Mouse (Mus musculus) megakaryocyte, embryonic 14.5 days (primary cell): Measurements from ENCODE around the gene Gm9376. TPM values are rescaled to one million over a fixed set of nuclear protein-coding genes. Genes with fewer than 3 reads are reported as not detected.

Experiments
- H3K27me3 ChIP-seq: replicated peaks from 2 replicates; pipeline ENCODE3; 2012; ENCODE audit warnings: inconsistent platforms
- H3K36me3 ChIP-seq: replicated peaks from 2 replicates; pipeline ENCODE3; 2012; ENCODE audit warnings: low read length, inconsistent platforms, mixed read lengths
- H3K4me1 ChIP-seq: 2 replicates; pipeline ENCODE4 v1.6.1; 2012; ENCODE audit warnings: inconsistent platforms
- H3K4me3 ChIP-seq: replicated peaks from 2 replicates; pipeline ENCODE3; 2012; ENCODE audit warnings: moderate library complexity, mild to moderate bottlenecking, inconsistent platforms
- H3K9me3 ChIP-seq: 2 replicates; pipeline ENCODE4 v1.6.1; 2012; ENCODE audit warnings: inconsistent platforms
- FLI1 ChIP-seq: IDR thresholded peaks from 2 replicates; pipeline ENCODE4 v1.6.1; 2012; ENCODE audit warnings: low read length, inconsistent platforms, mixed read lengths
- GATA1 ChIP-seq: IDR thresholded peaks from 3 replicates; pipeline ENCODE4 v1.6.1; 2012; ENCODE audit warnings: mixed read lengths, low read length, inconsistent platforms, borderline replicate concordance
- polyA plus RNA-seq: library from polyadenylated mRNA; stranded (reverse); fragments of >175 nt; gene quantifications from 2 replicates; pipeline ENCODE4 v1.2.3, GENCODE M21; 2012; ENCODE audit warnings: low replicate concordance; ENCODE audit not compliant: insufficient read depth

Gm9376 gene
- polyA plus RNA-seq: not detected in 2 replicates

DNA sequence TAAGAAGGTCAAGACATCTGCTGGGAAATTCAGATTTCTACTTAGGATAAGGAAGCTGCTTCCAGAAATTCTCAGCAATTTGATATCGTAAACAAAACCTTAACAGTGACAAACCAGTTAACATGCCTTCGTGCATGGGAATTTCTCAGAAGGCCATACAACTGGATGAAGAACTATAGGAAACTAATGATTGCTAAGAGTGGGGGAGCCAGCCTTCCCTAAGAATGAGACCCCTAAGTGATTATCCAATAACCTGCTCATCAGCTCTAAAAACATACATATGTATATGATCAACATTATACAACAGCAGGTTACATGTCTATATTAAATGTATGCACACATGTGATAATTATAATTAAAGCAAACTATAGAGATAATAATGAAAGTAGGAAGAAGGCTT lies at the start of gene Gm9376:
Gene Gm9376, plus strand, starts transcription at position 301 of the 400 bp plus-strand sequence.
- H3K27me3 ChIP-seq: no peaks in the 10 kb centered on the region

DNA sequence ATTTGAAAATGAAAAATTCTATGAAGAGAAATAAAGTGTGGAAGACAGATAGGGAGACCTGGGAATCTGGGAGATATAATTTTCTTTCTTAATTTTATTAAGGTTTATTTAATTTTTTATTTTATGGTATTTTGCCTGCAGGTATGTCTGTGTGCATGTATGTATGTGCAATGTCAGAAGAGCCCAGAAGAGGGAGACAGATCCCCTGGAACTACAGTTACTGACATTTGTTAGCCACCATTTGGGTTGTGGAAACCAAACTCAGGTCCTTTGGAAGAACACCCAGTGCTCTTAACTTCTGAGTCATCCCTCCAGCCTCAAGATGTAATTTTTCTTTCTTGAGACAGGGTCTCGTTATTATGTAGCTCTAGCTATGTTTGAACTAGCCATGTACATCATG lies 45.9 kb upstream of the Gm9376 start:
- no peak overlapping the region for H3K4me3 ChIP-seq
- TF ChIP-seq GATA1: no peak
- no peak for TF ChIP-seq FLI1
- H3K27me3 ChIP-seq: peaks cover 60% of the 10 kb centered on the region
- H3K4me1 ChIP-seq: peaks cover 6% of the 10 kb centered on the region
- H3K9me3 ChIP-seq: peaks cover 32% of the 10 kb centered on the region
- H3K36me3 ChIP-seq: no peaks in the 10 kb centered on the region

More for the DNA sequence above, at the start of gene Gm9376:
- TF ChIP-seq FLI1 (no peak), GATA1 (no peak)
- Histone ChIP-seq H3K36me3 (no peaks in the 10 kb centered on the region), H3K4me3 (no peak within 1 kb of the TSS), H3K9me3 (no peaks in the 10 kb centered on the region), H3K4me1 (no peaks in the 10 kb centered on the region)

DNA sequence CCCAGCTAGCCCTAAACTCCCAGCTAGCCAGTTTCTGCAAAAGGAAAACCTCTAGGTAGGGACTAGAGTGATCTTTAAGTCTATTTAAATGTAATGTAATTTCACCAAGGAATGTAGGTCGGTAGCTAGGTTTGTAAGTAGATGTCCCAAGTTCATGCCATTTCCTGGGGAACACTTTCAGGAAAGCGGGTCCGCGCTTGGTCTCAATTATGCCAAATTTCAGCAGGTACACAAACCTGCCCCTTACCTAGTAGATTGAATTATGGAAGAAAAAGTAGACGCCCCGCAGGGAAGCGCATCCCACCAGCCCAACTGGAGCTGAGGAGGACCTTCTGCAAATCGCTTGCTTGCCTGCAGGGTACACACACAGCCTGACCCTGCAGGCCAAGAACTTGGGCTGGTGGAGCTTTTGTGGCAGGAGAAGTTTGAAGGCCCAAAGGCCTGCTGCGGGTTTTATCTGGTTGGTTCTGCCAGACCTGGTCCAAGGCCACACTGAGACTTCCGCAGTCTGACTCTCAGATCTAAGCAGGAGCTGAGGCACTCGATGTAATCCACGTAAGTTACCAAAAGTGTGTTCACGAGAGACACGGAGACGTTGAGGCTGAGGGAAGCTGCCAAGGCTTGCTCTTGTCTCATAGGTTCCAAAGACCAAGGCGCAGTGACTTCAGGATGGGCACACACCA lies 41.6 kb upstream of the Gm9376 start:
- Histone ChIP-seq H3K9me3 (peaks cover 20% of the 10 kb centered on the region), H3K36me3 (no peaks in the 10 kb centered on the region), H3K4me3 (no peak overlapping the region), H3K4me1 (peaks cover 14% of the 10 kb centered on the region), H3K27me3 (peaks cover 86% of the 10 kb centered on the region)
- TF ChIP-seq FLI1 (no peak), GATA1 (no peak)

DNA sequence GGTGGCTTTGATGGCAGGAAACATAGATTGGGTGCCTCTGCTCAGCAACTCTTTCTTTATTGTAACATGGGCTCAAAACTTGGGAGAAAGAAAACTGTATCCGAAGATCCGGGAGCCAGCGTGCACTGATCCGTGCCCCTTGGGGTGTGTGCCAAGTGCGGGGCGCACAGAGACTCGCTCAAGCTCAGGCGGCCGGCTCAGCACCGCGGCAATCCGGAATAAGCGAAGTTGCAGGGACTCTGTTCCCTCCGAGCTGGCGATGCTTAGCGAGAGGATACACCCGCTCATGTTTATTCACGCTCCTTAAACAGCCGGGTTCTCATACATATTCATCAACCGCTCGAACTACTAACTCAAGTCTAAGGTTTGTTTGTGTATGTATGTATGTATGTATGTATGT lies 40.8 kb upstream of the Gm9376 start:
- H3K36me3 ChIP-seq: no peaks in the 10 kb centered on the region
- peaks cover 91% of the 10 kb centered on the region for H3K27me3 ChIP-seq
- peaks cover 15% of the 10 kb centered on the region for H3K4me1 ChIP-seq
- H3K9me3 ChIP-seq: peaks cover 16% of the 10 kb centered on the region
- H3K4me3 ChIP-seq: peak overlapping the region; percentile 79
- TF ChIP-seq GATA1 (no peak), FLI1 (no peak)

DNA sequence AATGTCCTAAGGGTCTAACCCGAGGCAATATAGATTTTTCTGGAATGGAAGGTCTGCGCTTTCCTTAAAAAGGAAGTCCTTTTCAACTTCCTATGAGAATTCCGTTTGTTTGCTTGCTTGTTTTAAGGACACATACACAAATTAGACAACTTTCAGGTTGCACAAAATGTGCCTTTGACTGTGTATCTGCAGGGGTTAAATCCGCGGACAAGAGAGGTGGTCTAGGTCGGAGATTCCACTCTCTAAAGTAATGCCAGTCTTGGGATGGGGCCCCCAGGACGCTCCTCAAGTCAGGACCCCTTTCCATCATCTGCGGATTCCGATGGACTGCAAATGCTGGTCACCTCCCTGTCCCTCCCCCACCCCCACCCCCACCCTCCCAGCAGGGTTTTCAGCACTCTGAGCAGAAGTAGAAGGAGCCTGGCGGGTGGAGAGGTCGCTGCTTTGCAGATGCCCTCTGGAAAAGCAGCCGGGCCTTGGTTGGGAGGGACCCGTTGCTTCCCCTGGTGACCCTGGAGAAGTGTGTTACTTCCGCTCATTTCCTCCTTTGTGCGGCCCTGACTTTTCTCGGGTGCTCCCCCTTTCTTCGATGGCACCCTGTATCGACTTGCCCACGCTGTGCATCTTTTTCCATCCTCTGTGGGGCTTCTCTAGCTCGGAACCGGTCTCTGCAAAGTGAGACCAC lies 40.1 kb upstream of the Gm9376 start:
- H3K36me3 ChIP-seq: no peaks in the 10 kb centered on the region
- peaks cover 22% of the 10 kb centered on the region for H3K4me1 ChIP-seq
- peaks cover 92% of the 10 kb centered on the region for H3K27me3 ChIP-seq
- no peak for TF ChIP-seq GATA1
- TF ChIP-seq FLI1: no peak
- peaks cover 9% of the 10 kb centered on the region for H3K9me3 ChIP-seq
- H3K4me3 ChIP-seq: peak overlapping the region; percentile 7

DNA sequence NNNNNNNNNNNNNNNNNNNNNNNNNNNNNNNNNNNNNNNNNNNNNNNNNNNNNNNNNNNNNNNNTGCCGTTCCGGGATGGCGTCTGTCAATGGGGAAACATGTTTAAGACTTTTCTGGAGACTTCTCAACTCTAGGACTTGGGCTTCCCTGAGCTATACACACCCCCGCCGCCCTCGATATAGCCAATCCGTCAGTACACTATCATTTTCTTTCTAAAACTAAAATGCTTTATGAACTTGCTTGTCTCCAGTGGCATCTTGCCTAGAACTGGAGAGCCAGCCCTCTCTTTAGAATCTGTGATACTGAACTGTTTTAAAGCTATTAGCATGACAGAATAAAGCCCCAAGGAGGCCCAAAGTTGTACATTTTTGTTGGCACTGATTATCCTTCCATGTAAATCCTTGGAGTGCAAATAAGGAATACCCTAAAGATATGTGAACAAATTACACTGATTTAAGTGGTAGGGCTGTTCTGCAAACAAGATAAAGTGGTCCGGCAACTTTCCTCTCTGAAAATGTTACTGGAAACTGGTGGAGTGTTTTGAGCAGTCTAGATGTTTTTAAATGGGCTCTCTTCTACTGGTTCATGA lies 34.3 kb upstream of the Gm9376 start:
- Histone ChIP-seq H3K36me3 (no peaks in the 10 kb centered on the region), H3K4me3 (no peak overlapping the region), H3K9me3 (0 out of 2 replicates have a peak, but pooled peaks cover 7% of the 10 kb centered on the region), H3K4me1 (peaks cover 44% of the 10 kb centered on the region), H3K27me3 (peaks cover 94% of the 10 kb centered on the region)
- no peak for TF ChIP-seq GATA1
- TF ChIP-seq FLI1: no peak

DNA sequence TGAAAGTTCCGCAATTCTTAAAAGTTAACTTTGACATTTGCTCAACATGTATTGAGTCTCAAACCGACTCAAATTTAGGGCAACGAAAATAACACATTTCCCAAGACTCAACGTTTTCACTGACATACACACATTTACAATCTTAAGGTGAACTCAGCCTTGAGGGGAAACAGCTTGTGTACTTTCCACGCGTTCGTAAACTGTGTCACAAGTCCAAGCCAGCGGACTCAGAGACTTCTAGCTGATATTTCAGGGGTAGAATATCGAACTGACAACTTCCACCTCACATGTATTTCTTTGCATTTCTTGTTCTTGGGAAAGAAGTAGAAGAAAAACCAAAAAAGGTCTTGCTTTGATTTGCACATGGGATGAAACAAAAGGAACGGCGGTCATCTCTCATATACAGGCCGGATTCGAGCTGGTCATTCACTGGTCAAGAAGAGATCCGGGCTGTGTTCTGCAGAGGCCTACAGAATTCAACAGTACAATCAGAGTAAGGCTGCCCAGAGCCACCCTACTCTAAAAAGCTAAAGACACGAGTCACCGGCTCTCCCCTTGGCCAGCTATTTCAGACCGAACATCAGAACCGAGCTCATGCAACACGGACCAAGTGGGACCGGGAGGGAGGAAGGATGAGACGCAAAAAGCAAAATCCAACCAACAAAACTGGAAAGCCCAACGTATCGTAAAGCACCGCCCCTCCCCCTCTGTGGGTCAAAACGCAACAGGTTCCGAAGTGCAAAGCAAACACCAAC lies 32.8 kb upstream of the Gm9376 start:
- peaks cover 44% of the 10 kb centered on the region for H3K4me1 ChIP-seq
- peaks cover 92% of the 10 kb centered on the region for H3K27me3 ChIP-seq
- TF ChIP-seq FLI1: no peak
- peak overlapping the region; percentile 76 for H3K4me3 ChIP-seq
- H3K36me3 ChIP-seq: no peaks in the 10 kb centered on the region
- H3K9me3 ChIP-seq: 0 out of 2 replicates have a peak, but pooled peaks cover 7% of the 10 kb centered on the region

DNA sequence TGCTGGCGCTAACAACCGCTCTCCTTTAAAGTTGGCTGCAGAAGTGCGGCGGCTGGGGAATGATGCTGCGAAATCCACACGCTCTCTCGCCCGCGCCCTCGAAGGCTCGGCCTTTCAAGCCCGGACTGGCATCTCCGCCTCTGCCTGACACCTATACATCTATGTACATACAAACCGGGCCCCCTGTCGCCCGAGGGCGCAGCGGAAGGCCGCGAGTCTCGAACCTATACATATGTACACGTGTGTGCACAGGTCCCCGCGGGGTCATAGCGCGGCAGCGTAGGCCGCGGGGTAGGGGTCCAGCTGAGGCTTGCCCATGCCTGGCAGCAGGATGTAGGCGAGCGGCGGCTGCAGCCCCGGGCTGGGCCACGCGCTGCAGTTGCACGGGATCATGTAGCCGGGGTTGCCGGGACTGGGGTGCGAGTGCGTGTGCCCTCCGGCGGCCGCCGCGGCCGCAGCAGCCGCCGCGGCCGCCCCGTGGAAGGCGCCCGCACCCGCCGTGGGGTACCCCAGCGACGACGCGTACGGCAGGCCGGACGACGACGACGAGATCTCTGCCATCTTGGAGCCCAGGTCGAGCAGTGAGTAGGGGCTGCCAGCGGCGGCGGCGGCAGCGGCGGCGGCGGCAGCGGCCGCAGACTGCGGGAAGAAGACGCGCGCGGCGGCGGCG lies 32.1 kb upstream of the Gm9376 start:
- H3K4me1 ChIP-seq: peaks cover 44% of the 10 kb centered on the region
- H3K9me3 ChIP-seq: 0 out of 2 replicates have a peak, but pooled peaks cover 7% of the 10 kb centered on the region
- no peak for TF ChIP-seq FLI1
- TF ChIP-seq GATA1: no peak
- H3K4me3 ChIP-seq: peak overlapping the region; percentile 76
- H3K36me3 ChIP-seq: no peaks in the 10 kb centered on the region
- peaks cover 93% of the 10 kb centered on the region for H3K27me3 ChIP-seq

DNA sequence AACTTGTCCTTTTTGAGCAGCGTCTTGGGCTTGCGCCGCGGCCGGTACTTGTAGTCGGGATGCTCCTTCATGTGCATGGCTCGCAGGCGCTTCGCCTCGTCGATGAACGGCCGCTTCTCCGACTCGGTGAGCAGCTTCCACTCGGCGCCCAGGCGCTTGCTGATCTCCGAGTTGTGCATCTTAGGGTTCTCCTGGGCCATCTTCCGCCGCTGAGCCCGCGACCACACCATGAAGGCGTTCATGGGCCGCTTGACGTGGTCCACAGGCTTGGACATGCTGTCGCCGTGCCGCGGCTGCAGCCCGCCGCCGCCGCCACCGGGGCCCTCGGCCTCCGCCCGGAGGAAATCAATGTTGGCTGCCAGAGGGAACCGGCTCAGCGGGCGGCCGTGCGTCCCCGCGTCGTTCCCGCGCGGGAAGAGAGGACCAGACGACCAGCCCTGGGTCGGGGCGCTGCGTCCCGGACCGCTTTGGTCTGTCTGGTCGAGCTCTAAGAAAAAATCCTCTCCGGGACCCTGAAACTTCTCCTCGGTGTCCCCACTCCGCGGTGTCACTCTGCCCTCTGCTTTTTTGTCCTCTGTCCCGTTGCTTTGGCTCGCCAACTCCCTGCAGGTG lies 31.3 kb upstream of the Gm9376 start:
- no peak for TF ChIP-seq FLI1
- H3K4me3 ChIP-seq: peak overlapping the region; percentile 90

More for the DNA sequence above, 31.3 kb upstream of the Gm9376 start:
- Histone ChIP-seq H3K9me3 (0 out of 2 replicates have a peak, but pooled peaks cover 9% of the 10 kb centered on the region), H3K27me3 (peaks cover 93% of the 10 kb centered on the region), H3K4me1 (peaks cover 44% of the 10 kb centered on the region), H3K36me3 (no peaks in the 10 kb centered on the region)
